Mouse (Mus musculus) forebrain, embryonic 16.5 days (tissue): ENCODE results near the gene Syf2. TPM values are rescaled to one million over a fixed set of nuclear protein-coding genes. Genes with fewer than 3 reads are reported as not detected.

Experiments
- ATAC-seq: fragments of 200-750 bp; cut with Nextera tagmentation; 2 replicates; pipeline ENCODE4 v1.8.0; 2017; ENCODE audit warnings: mild to moderate bottlenecking, moderate library complexity
- H3K27ac ChIP-seq: fragments of 300-500 bp; sonication (generic); 2 replicates; pipeline ENCODE4 v1.5.1; 2014; ENCODE audit warnings: low read length, control low read depth
- H3K27me3 ChIP-seq: fragments of 300-500 bp; sonication (generic); replicated peaks from 2 replicates; pipeline ENCODE4 v1.6.1; 2014; ENCODE audit warnings: low read length; ENCODE audit not compliant: control insufficient read depth, insufficient read depth
- H3K36me3 ChIP-seq: fragments of 300-500 bp; sonication (generic); 2 replicates; pipeline ENCODE4 v1.6.1; 2014; ENCODE audit not compliant: control insufficient read depth, insufficient read depth
- H3K4me1 ChIP-seq: fragments of 300-500 bp; sonication (generic); replicated peaks from 2 replicates; pipeline ENCODE4 v1.6.1; 2014; ENCODE audit warnings: low read length; ENCODE audit not compliant: control insufficient read depth, insufficient read depth
- H3K4me2 ChIP-seq: fragments of 300-500 bp; sonication (generic); 2 replicates; pipeline ENCODE4 v1.6.1; 2014; ENCODE audit warnings: mild to moderate bottlenecking, low read length, control low read depth
- H3K4me3 ChIP-seq: fragments of 300-500 bp; sonication (generic); replicated peaks from 2 replicates; pipeline ENCODE4 v1.5.1; 2014; ENCODE audit warnings: mild to moderate bottlenecking, low read length, control low read depth
- H3K9ac ChIP-seq: fragments of 300-500 bp; sonication (generic); replicated peaks from 2 replicates; pipeline ENCODE4 v1.6.1; 2014; ENCODE audit warnings: low read depth, low read length, control low read depth
- H3K9me3 ChIP-seq: fragments of 300-500 bp; sonication (generic); 2 replicates; pipeline ENCODE4 v1.6.1; 2016; ENCODE audit warnings: low read length; ENCODE audit not compliant: control insufficient read depth
- WGBS: fragments of 180-500 bp; shearing (Covaris S2); extraction: QIAGEN DNeasy Blood & Tissue Kit; methylation state at CpG from one replicate; pipeline ENCODE4 v1.1.7; 2014; 5-methylcytosine and 5-hydroxymethylcytosine counted together
- polyA plus RNA-seq: library from polyadenylated mRNA; unstranded; fragments of >200 nt; fragmentation: Nextera tagmentation; extraction: Ambion mirVana; gene quantifications from 2 replicates; pipeline ENCODE4 v1.2.1, GENCODE M21; 2015

Syf2 gene
- polyA plus RNA-seq, 1 experiment from 2014 or later: 73.2 TPM

GRCm38 (mm10) chr4:134922111-134922924 is 8.4 kb upstream of the Syf2 start:
- 59% methylated on average over 10 of the region's 10 CpGs for WGBS
- no peak for ATAC-seq
- H3K4me1 ChIP-seq: peaks cover 26% of the 10 kb centered on the region
- no peaks in the 10 kb centered on the region for H3K27me3 ChIP-seq
- peak overlapping the region; percentile 69 for H3K9ac ChIP-seq
- H3K4me2 ChIP-seq: peak overlapping the region; percentile 83
- peak overlapping the region; percentile 94 for H3K27ac ChIP-seq
- peak overlapping the region; percentile 94 for H3K4me3 ChIP-seq
- H3K36me3 ChIP-seq: peaks cover 19% of the 10 kb centered on the region
- H3K9me3 ChIP-seq: no peaks in the 10 kb centered on the region

- ATAC-seq: peak; percentile 55; the same call in 1 of the 2 replicates
- Histone ChIP-seq H3K27ac (peak overlapping the region; percentile 94), H3K4me1 (peaks cover 26% of the 10 kb centered on the region), H3K27me3 (no peaks in the 10 kb centered on the region), H3K36me3 (peaks cover 19% of the 10 kb centered on the region), H3K9ac (peak overlapping the region; percentile 69), H3K9me3 (no peaks in the 10 kb centered on the region), H3K4me2 (peak overlapping the region; percentile 83), H3K4me3 (peak overlapping the region; percentile 94)
- WGBS: under 1% methylated on average over 13 of the region's 13 CpGs
These were observed 7.8 kb upstream of the Syf2 start for GRCm38 (mm10) chr4:134922925-134923244.

GRCm38 (mm10) chr4:134923258-134924018 is 7.3 kb upstream of the Syf2 start, which contains the start of gene Rsrp1:
Rsrp1 (plus strand) TSS chr4:134923592.
- Histone ChIP-seq H3K4me2 (peak within 1 kb of the TSS; percentile 89), H3K36me3 (peaks cover 20% of the 10 kb centered on the region), H3K9ac (peak within 1 kb of the TSS; percentile 89), H3K27ac (peak within 1 kb of the TSS; percentile 95), H3K4me1 (peaks cover 26% of the 10 kb centered on the region), H3K9me3 (no peaks in the 10 kb centered on the region), H3K4me3 (peak within 1 kb of the TSS; percentile 94), H3K27me3 (no peaks in the 10 kb centered on the region)
- under 1% methylated on average over 64 of the region's 64 CpGs for WGBS
- peak; percentile 96 for ATAC-seq

- no peak; the same call in 1 of the 2 replicates for ATAC-seq
- H3K27me3 ChIP-seq: no peaks in the 10 kb centered on the region
- H3K4me2 ChIP-seq: peak overlapping the region; percentile 89
- H3K27ac ChIP-seq: peak overlapping the region; percentile 95
- under 1% methylated on average over 75 of the region's 75 CpGs for WGBS
- peak overlapping the region; percentile 94 for H3K4me3 ChIP-seq
- peak overlapping the region; percentile 89 for H3K9ac ChIP-seq
- peaks cover 22% of the 10 kb centered on the region for H3K36me3 ChIP-seq
- H3K4me1 ChIP-seq: peaks cover 26% of the 10 kb centered on the region
- no peaks in the 10 kb centered on the region for H3K9me3 ChIP-seq
These were observed 6.5 kb upstream of the Syf2 start for GRCm38 (mm10) chr4:134924019-134924741.

- H3K27me3 ChIP-seq: no peaks in the 10 kb centered on the region
- 63% methylated on average over 8 of the region's 8 CpGs for WGBS
- ATAC-seq: no peak
- H3K9ac ChIP-seq: peak overlapping the region; percentile 12; the same call in 1 of the 2 replicates
- H3K36me3 ChIP-seq: peaks cover 22% of the 10 kb centered on the region
- H3K4me2 ChIP-seq: peak overlapping the region; percentile 55
- H3K27ac ChIP-seq: no peak overlapping the region
- H3K9me3 ChIP-seq: no peaks in the 10 kb centered on the region
- peak overlapping the region; percentile 28 for H3K4me3 ChIP-seq
- H3K4me1 ChIP-seq: peaks cover 28% of the 10 kb centered on the region
These were observed 5.5 kb upstream of the Syf2 start for GRCm38 (mm10) chr4:134925206-134925605.

- no peak overlapping the region for H3K4me2 ChIP-seq
- H3K27me3 ChIP-seq: no peaks in the 10 kb centered on the region
- H3K9ac ChIP-seq: no peak overlapping the region
- no peak overlapping the region for H3K27ac ChIP-seq
- H3K4me3 ChIP-seq: no peak overlapping the region
- peaks cover 36% of the 10 kb centered on the region for H3K4me1 ChIP-seq
- 65% methylated on average over 5 of the region's 5 CpGs for WGBS
- no peak for ATAC-seq
- H3K9me3 ChIP-seq: no peaks in the 10 kb centered on the region
- peaks cover 23% of the 10 kb centered on the region for H3K36me3 ChIP-seq
These were observed 2.8 kb upstream of the Syf2 start for GRCm38 (mm10) chr4:134927815-134928463.

- H3K9me3 ChIP-seq: no peaks in the 10 kb centered on the region
- no peak overlapping the region for H3K9ac ChIP-seq
- peaks cover 25% of the 10 kb centered on the region for H3K36me3 ChIP-seq
- H3K4me2 ChIP-seq: no peak overlapping the region
- H3K4me3 ChIP-seq: no peak overlapping the region
- no peaks in the 10 kb centered on the region for H3K27me3 ChIP-seq
- no peak overlapping the region for H3K27ac ChIP-seq
- no peak for ATAC-seq
- H3K4me1 ChIP-seq: peaks cover 36% of the 10 kb centered on the region
- 75% methylated on average over 1 of the region's 1 CpGs for whole genome bisulfite sequencing
These were observed 2.2 kb upstream of the Syf2 start for GRCm38 (mm10) chr4:134928464-134928836.

DNA sequence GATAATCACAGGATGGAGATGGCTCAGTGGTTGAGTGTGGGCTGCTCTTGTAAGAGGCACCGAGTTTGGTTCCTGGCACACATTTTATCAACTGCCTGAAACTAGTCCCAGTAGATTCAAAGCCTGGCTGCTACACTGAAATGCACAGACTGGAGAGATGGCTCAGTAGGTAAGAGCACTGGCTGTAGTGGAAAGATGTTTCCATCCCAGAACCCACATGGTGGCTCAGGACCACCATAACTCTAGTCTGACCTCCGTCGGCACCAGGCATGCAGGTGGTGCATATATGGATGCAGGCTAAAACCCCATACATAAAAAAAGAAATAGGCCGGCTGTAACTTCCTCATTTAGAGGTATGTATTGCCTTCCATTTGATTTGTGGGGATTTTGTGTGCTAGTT is 1.2 kb upstream of the Syf2 start:
- H3K9me3 ChIP-seq: no peaks in the 10 kb centered on the region
- no peak for ATAC-seq
- H3K4me1 ChIP-seq: peaks cover 35% of the 10 kb centered on the region
- no peaks in the 10 kb centered on the region for H3K27me3 ChIP-seq
- H3K4me3 ChIP-seq: no peak overlapping the region
- H3K9ac ChIP-seq: no peak overlapping the region
- 82% methylated on average over 4 of the region's 4 CpGs for WGBS
- H3K36me3 ChIP-seq: peaks cover 29% of the 10 kb centered on the region
- no peak overlapping the region for H3K4me2 ChIP-seq
- no peak overlapping the region for H3K27ac ChIP-seq
